Mouse (Mus musculus) layer of hippocampus, adult 8-10 months (tissue): Measurements from ENCODE around the gene Gm20481. TPM values are rescaled to one million over a fixed set of nuclear protein-coding genes. Genes with fewer than 3 reads are reported as not detected.
"Not testable (repeated sequence)": the region's sequence is repeated elsewhere in the genome, so short reads cannot be mapped to it uniquely, and the experiment has no call there.

Source experiments
- DNase-seq, 2 experiments: peaks; one replicate each; pipeline ENCODE4 v3.0.0; 2022; ENCODE audit warnings: low spot score in 2 of 2
- total RNA-seq, 4 experiments: library from RNA; stranded (reverse); gene quantifications; 2 replicates each; pipeline ENCODE4 v1.2.4; 2022

The Gm20481 gene
- total RNA-seq, 4 experiments from 2014 or later: not detected

GRCm38 (mm10) chr17:35003022-35003838 lies 33.5 kb downstream of the Gm20481 start:
- no peak for DNase-seq

- DNase-seq: no peak
Measured at GRCm38 (mm10) chr17:35004075-35004717, 34.5 kb downstream of the Gm20481 start.

GRCm38 (mm10) chr17:35005158-35005557 lies 35.4 kb downstream of the Gm20481 start:
- DNase-seq: no peak

GRCm38 (mm10) chr17:35005902-35006301 lies 36.2 kb downstream of the Gm20481 start:
- not testable (repeated sequence) for DNase-seq

GRCm38 (mm10) chr17:35007387-35007991 lies 37.8 kb downstream of the Gm20481 start:
- DNase-seq: no peak

GRCm38 (mm10) chr17:35009586-35009985 lies 39.9 kb downstream of the Gm20481 start:
- DNase-seq: no peak

GRCm38 (mm10) chr17:35011440-35011839 lies 41.7 kb downstream of the Gm20481 start:
- no peak for DNase-seq

- no peak for DNase-seq
Measured at GRCm38 (mm10) chr17:35012430-35012829, 42.7 kb downstream of the Gm20481 start.

GRCm38 (mm10) chr17:35013221-35013620 lies 43.5 kb downstream of the Gm20481 start:
- no peak for DNase-seq

GRCm38 (mm10) chr17:35015296-35015695 lies 45.6 kb downstream of the Gm20481 start:
- DNase-seq: no peak

- no peak for DNase-seq
Measured at GRCm38 (mm10) chr17:35016376-35016775, 46.7 kb downstream of the Gm20481 start, which contains the start of gene Vwa7. TSS of gene Vwa7 (plus strand) at chr17:35016579.

GRCm38 (mm10) chr17:35016791-35017705 lies 47.3 kb downstream of the Gm20481 start:
- DNase-seq: no peak

- no peak for DNase-seq
Measured at GRCm38 (mm10) chr17:35017706-35018030, 48.0 kb downstream of the Gm20481 start.

GRCm38 (mm10) chr17:35018171-35018570 lies 48.5 kb downstream of the Gm20481 start:
- DNase-seq: no peak

GRCm38 (mm10) chr17:35019894-35020293 lies 50.2 kb downstream of the Gm20481 start:
- DNase-seq: no peak

GRCm38 (mm10) chr17:35020551-35020950 lies 50.8 kb downstream of the Gm20481 start:
- no peak for DNase-seq

- peak; percentile 64 to 89 for DNase-seq
Measured at GRCm38 (mm10) chr17:35021163-35021808, 51.6 kb downstream of the Gm20481 start.
